Mouse (Mus musculus) testis, adult 2 months (tissue): Measurements from ENCODE around the gene Fkbp15. TPM values are rescaled to one million over a fixed set of nuclear protein-coding genes. Genes with fewer than 3 reads are reported as not detected.
"Not testable (repeated sequence)": the region's sequence is repeated elsewhere in the genome, so short reads cannot be mapped to it uniquely, and the experiment has no call there.

ENCODE experiments used
- H3K27ac ChIP-seq: fragments of 200-500 bp; 2 replicates; pipeline ENCODE4 v1.5.1; 2012; ENCODE audit warnings: low read depth, low read length; ENCODE audit not compliant: control insufficient read depth, insufficient read depth
- H3K27me3 ChIP-seq: fragments of 200-500 bp; 2 replicates; pipeline ENCODE4 v1.6.1; 2012; ENCODE audit warnings: mild to moderate bottlenecking, low read length, moderate library complexity; ENCODE audit not compliant: control insufficient read depth, insufficient read depth
- H3K36me3 ChIP-seq: fragments of 200-500 bp; 2 replicates; pipeline ENCODE4 v1.6.1; 2012; ENCODE audit warnings: mild to moderate bottlenecking, low read length; ENCODE audit not compliant: control insufficient read depth, insufficient read depth
- H3K4me1 ChIP-seq: fragments of 200-500 bp; 2 replicates; pipeline ENCODE4 v1.6.1; 2012; ENCODE audit warnings: low read length; ENCODE audit not compliant: control insufficient read depth, insufficient read depth
- H3K4me3 ChIP-seq: fragments of 200-500 bp; 2 replicates; pipeline ENCODE4 v1.5.1; 2012; ENCODE audit warnings: low read depth, mild to moderate bottlenecking, low read length, moderate library complexity, mixed read lengths; ENCODE audit not compliant: control insufficient read depth
- CTCF ChIP-seq: fragments of 200-500 bp; IDR thresholded peaks from 2 replicates; pipeline ENCODE4 v1.5.1; 2012; ENCODE audit warnings: low read depth, mild to moderate bottlenecking, inconsistent platforms, low read length, moderate library complexity; ENCODE audit not compliant: control insufficient read depth, insufficient read depth, insufficient replicate concordance
- POLR2A ChIP-seq: fragments of 200-500 bp; IDR thresholded peaks from 2 replicates; pipeline ENCODE4 v1.6.1; 2012; ENCODE audit warnings: low read depth, mild to moderate bottlenecking, inconsistent platforms, low read length, moderate library complexity; ENCODE audit not compliant: control insufficient read depth
- polyA plus RNA-seq: library from polyadenylated mRNA; depleted of rRNA; stranded (reverse); fragments of >200 nt; gene quantifications from 2 replicates; pipeline ENCODE4 v1.2.3, GENCODE M21; 2012

Gene Fkbp15
- polyA plus RNA-seq, 1 experiment, result 6.1 TPM

DNA sequence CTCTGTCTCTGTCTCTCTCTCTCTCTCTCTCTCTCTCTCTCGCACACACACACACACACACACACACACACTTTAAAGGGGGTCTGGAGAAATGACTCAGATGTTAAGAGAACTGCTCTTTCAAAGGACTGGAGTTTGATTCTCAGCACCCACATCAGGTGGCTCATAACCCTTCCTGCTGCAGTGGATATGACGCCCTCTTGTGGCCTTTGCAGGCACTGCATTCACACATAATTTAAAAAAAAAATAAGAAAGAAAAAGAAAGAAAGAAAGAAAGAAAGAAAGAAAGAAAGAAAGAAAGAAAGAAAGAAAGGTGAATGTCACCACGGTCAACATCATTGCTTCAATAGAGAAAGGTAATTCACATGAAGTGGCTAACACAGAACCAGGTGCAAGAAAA is 83.1 kb downstream of the Fkbp15 start:
- TF ChIP-seq POLR2A (no peak), CTCF (peak; percentile 41; the same call in 1 of the 2 replicates)
- Histone ChIP-seq H3K4me1 (peaks cover 5% of the 10 kb centered on the region), H3K27me3 (no peaks in the 10 kb centered on the region), H3K36me3 (no peaks in the 10 kb centered on the region), H3K4me3 (no peak overlapping the region), H3K27ac (no peak overlapping the region)

DNA sequence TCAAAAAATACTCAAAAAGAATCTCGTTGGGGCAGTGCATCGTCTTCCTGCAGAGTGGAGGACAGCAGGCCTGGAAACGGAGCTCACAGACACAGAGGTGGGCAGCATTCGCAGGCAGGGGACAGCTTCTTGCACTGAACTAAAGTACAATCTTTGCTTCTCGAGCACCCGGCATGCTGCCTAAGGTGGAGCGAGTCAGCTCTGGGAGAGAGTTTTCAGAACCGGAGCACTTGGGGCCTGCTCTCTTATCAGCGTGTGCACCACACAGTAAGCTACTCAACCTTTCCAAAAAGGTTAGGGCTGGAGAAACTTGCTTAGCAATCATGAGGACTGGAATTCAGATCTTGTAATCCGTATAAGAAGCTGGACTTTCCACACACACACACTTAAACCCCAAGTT is 83.7 kb downstream of the Fkbp15 start:
- Histone ChIP-seq H3K36me3 (no peaks in the 10 kb centered on the region), H3K27ac (no peak overlapping the region), H3K27me3 (no peaks in the 10 kb centered on the region), H3K4me1 (peaks cover 2% of the 10 kb centered on the region), H3K4me3 (no peak overlapping the region)
- TF ChIP-seq POLR2A (no peak), CTCF (no peak)

DNA sequence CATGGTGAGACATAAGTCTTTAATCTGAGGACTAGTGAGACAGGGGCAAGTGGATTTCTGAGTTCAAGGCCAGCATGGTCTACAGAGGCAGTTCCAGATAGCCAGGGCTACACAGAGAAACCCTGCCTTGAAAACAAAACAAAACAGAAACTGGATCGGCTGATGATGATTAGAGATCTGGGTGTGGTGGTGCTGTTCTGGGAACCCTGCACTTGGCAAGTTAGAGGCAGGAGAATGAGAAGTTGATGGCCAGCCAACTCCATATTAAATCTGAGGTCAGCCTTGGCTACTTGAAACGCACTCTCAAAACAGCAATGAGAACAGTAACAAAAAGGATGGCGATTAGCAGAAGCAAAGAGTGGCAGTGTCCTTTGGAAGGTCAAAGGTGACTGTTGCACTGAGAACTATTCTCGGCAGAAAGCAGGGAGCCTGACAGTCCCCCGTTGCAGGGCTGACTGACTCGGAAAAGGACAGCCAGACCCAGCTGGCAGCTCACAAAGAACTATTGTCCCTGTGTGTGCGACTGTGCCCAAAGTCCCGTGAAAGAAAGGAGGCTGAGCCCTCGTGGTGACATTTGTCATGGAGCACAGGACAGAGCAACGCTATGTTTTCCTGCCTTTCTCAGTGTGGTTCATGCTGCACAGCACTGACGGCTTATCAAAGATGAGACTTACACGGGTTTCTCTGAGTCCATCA is 85.4 kb downstream of the Fkbp15 start:
- Histone ChIP-seq H3K4me3 (no peak overlapping the region), H3K27ac (no peak overlapping the region; the same call in 1 of the 2 replicates), H3K4me1 (no peaks in the 10 kb centered on the region), H3K36me3 (no peaks in the 10 kb centered on the region), H3K27me3 (no peaks in the 10 kb centered on the region)
- TF ChIP-seq CTCF (no peak), POLR2A (no peak)

DNA sequence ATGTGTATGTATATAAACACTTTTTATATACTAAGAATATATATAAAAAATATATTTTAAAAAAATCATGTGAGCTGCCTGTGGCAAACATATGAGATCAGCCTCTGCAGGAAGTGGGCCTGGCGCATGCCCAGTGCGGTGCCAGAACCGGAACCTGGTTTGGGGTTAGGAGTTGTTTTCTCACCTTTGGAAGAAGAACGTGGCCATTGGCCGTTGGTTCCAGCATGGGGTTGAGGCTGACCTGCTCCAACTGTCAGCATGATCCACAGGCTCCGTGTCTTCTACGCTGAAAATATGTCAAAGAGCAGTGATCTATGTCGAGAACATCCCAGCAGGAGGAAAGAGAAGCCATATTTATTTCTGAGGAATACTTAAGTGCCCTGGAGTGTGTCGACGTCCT is 86.4 kb downstream of the Fkbp15 start:
- H3K27me3 ChIP-seq, result no peaks in the 10 kb centered on the region
- H3K4me1 ChIP-seq, result no peaks in the 10 kb centered on the region
- H3K4me3 ChIP-seq, result no peak overlapping the region
- H3K27ac ChIP-seq, result no peak overlapping the region
- no peaks in the 10 kb centered on the region for H3K36me3 ChIP-seq
- no peak for TF ChIP-seq CTCF

DNA sequence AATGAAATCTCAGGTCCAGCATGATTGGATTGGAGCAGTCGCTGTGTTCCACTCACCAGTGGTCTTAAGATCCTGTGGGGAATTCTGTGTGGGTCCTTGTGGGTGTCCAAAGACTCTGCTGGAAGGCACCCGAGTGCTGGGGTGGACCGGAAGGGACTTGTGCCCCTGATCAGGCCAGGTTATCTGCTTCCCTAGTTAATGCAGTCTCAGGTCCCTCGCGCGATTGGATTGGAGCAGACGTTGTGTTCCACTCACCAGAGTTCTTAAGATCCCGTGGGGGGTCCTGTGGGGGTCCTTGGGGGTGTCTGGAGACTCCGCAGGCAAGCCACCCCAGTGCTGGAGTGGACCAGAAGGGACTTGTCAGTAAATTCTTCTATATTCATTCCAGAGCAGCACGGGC is 87.7 kb downstream of the Fkbp15 start:
- Histone ChIP-seq H3K27ac (no peak overlapping the region), H3K27me3 (no peaks in the 10 kb centered on the region), H3K36me3 (no peaks in the 10 kb centered on the region), H3K4me3 (no peak overlapping the region), H3K4me1 (no peaks in the 10 kb centered on the region)
- TF ChIP-seq CTCF, result no peak
- no peak for TF ChIP-seq POLR2A

DNA sequence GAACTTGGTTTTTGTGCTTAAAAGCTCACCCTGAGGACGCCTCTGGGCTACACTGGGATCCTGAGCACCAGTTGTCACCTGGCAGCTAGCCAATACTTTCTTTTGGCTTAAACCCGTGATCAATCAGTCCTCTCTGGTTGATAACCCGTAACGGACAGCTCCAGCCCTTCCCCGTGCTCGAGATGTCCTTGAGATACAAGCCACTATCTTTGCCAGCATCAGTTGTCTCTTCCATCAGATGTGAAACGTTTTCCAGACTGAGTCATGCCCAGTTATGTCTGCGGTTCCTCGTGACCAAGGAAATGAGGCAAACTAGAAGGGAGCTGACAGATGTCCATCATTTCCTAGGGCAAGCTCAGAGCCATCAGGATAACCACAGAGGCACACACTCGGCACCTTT is 93.2 kb downstream of the Fkbp15 start:
- H3K4me3 ChIP-seq, result no peak overlapping the region
- no peaks in the 10 kb centered on the region for H3K27me3 ChIP-seq
- H3K4me1 ChIP-seq, result no peaks in the 10 kb centered on the region
- no peaks in the 10 kb centered on the region for H3K36me3 ChIP-seq
- TF ChIP-seq POLR2A (no peak), CTCF (no peak)
- H3K27ac ChIP-seq, result no peak overlapping the region

DNA sequence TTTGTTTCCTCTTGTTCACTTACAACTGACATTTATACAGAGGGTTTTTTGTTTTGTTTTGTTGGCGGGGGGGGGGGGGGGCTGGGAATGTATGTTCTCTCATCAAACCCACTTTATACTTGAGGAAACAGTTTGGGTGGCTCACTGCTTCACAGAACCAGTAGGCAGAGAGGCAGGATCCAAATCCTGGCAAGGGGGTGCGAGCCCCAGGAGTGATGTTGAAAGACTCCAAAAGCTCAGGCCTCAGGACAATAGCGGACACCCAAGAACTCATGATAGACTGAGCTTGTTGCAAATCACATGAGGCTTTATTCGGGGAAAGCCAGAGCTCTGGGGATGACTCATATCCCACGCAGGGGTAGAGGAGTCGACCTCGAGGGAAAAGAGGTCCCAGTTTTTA is 94.3 kb downstream of the Fkbp15 start:
- not testable (repeated sequence) for H3K4me3 ChIP-seq, H3K27ac ChIP-seq, H3K27me3 ChIP-seq, H3K4me1 ChIP-seq, H3K36me3 ChIP-seq
